Mouse (Mus musculus) forebrain, embryonic 14.5 days (tissue): Measurements from ENCODE around the gene Myo9a. TPM values are rescaled to one million over a fixed set of nuclear protein-coding genes. Genes with fewer than 3 reads are reported as not detected.

Experiments
- ATAC-seq: fragments of 200-750 bp; cut with Nextera tagmentation; 2 replicates; pipeline ENCODE4 v1.8.0; 2017; ENCODE audit warnings: mild to moderate bottlenecking, moderate library complexity
- DNase-seq: peaks from one replicate; pipeline ENCODE4 v3.0.0-alpha.2; 2015; ENCODE audit warnings: low spot score
- H3K27ac ChIP-seq: fragments of 300-500 bp; sonication (generic); 2 replicates; pipeline ENCODE4 v1.5.1; 2014; ENCODE audit warnings: low read depth, mild to moderate bottlenecking, control low read depth, low read length, moderate library complexity
- H3K27me3 ChIP-seq: fragments of 300-500 bp; sonication (generic); replicated peaks from 2 replicates; pipeline ENCODE4 v1.6.1; 2014; ENCODE audit warnings: low read length, control low read depth, mixed read lengths; ENCODE audit not compliant: control insufficient read depth, insufficient read depth
- H3K36me3 ChIP-seq: fragments of 300-500 bp; sonication (generic); 2 replicates; pipeline ENCODE4 v1.6.1; 2014; ENCODE audit warnings: low read length, control low read depth; ENCODE audit not compliant: control insufficient read depth, insufficient read depth
- H3K4me1 ChIP-seq: fragments of 300-500 bp; sonication (generic); 2 replicates; pipeline ENCODE4 v1.6.1; 2014; ENCODE audit warnings: antibody characterized with exemption, low read length, control low read depth; ENCODE audit not compliant: control insufficient read depth, insufficient read depth
- H3K4me2 ChIP-seq: fragments of 300-500 bp; sonication (generic); 2 replicates; pipeline ENCODE4 v1.6.1; 2014; ENCODE audit warnings: mild to moderate bottlenecking, control low read depth, low read length
- H3K4me3 ChIP-seq: fragments of 300-500 bp; sonication (generic); 2 replicates; pipeline ENCODE4 v1.5.1; 2014; ENCODE audit warnings: low read depth, low read length, control low read depth
- H3K9ac ChIP-seq: fragments of 300-500 bp; sonication (generic); 2 replicates; pipeline ENCODE4 v1.6.1; 2014; ENCODE audit warnings: mild to moderate bottlenecking, low read length, control low read depth, moderate library complexity
- H3K9me3 ChIP-seq: fragments of 300-500 bp; sonication (generic); replicated peaks from 2 replicates; pipeline ENCODE4 v1.6.1; 2016; ENCODE audit warnings: low read length, control low read depth, mixed read lengths; ENCODE audit not compliant: control insufficient read depth
- WGBS: fragments of 180-500 bp; shearing (Covaris S2); extraction: QIAGEN DNeasy Blood & Tissue Kit; methylation state at CpG from one replicate; pipeline ENCODE4 v1.1.7; 2014; 5-methylcytosine and 5-hydroxymethylcytosine counted together
- polyA plus RNA-seq: library from polyadenylated mRNA; unstranded; fragments of >200 nt; fragmentation: Nextera tagmentation; extraction: Ambion mirVana; gene quantifications from 2 replicates; pipeline ENCODE4 v1.2.1, GENCODE M21; 2014

Gene Myo9a
- polyA plus RNA-seq, 1 experiment from 2014 or later: 18.8 TPM

- no peak overlapping the region for H3K4me3 ChIP-seq
- H3K27ac ChIP-seq: peak overlapping the region; percentile 67; the same call in 1 of the 2 replicates
- WGBS: 22% methylated on average over 10 of the region's 10 CpGs
- peak overlapping the region; percentile 27; the same call in 1 of the 2 replicates for H3K4me2 ChIP-seq
- H3K36me3 ChIP-seq: no peaks in the 10 kb centered on the region
- peaks cover 11% of the 10 kb centered on the region for H3K4me1 ChIP-seq
- no peaks in the 10 kb centered on the region for H3K9me3 ChIP-seq
- H3K9ac ChIP-seq: peak overlapping the region; percentile 51
- peak; percentile 94 for DNase-seq
- H3K27me3 ChIP-seq: no peaks in the 10 kb centered on the region
- ATAC-seq: peak; percentile 78
Observed at GRCm38 (mm10) chr9:59723096-59723657, 27.5 kb upstream of the Myo9a start.

GRCm38 (mm10) chr9:59723791-59724442 lies 26.8 kb upstream of the Myo9a start:
- H3K4me3 ChIP-seq: no peak overlapping the region
- ATAC-seq (peak; percentile 42; the same call in 1 of the 2 replicates), DNase-seq (peak; percentile 69)
- peaks cover 11% of the 10 kb centered on the region for H3K4me1 ChIP-seq
- WGBS: 31% methylated on average over 8 of the region's 8 CpGs
- H3K4me2 ChIP-seq: no peak overlapping the region
- no peaks in the 10 kb centered on the region for H3K36me3 ChIP-seq
- peak overlapping the region; percentile 67 for H3K27ac ChIP-seq
- H3K27me3 ChIP-seq: no peaks in the 10 kb centered on the region
- H3K9me3 ChIP-seq: no peaks in the 10 kb centered on the region
- no peak overlapping the region for H3K9ac ChIP-seq

- WGBS: 94% methylated on average over 10 of the region's 10 CpGs
- no peak for DNase-seq
- Histone ChIP-seq H3K9me3 (no peaks in the 10 kb centered on the region), H3K4me1 (peaks cover 11% of the 10 kb centered on the region), H3K36me3 (no peaks in the 10 kb centered on the region), H3K4me3 (no peak overlapping the region), H3K4me2 (no peak overlapping the region), H3K27me3 (no peaks in the 10 kb centered on the region), H3K27ac (no peak overlapping the region), H3K9ac (no peak overlapping the region)
- ATAC-seq: no peak
Observed at GRCm38 (mm10) chr9:59725515-59725914, 25.2 kb upstream of the Myo9a start.

- peaks cover 11% of the 10 kb centered on the region for H3K4me1 ChIP-seq
- no peaks in the 10 kb centered on the region for H3K9me3 ChIP-seq
- ATAC-seq (no peak), DNase-seq (no peak)
- no peak overlapping the region for H3K4me2 ChIP-seq
- H3K27me3 ChIP-seq: no peaks in the 10 kb centered on the region
- no peak overlapping the region for H3K27ac ChIP-seq
- no peak overlapping the region for H3K4me3 ChIP-seq
- H3K36me3 ChIP-seq: no peaks in the 10 kb centered on the region
- 91% methylated on average over 11 of the region's 11 CpGs for WGBS
- no peak overlapping the region for H3K9ac ChIP-seq
Observed at GRCm38 (mm10) chr9:59727569-59728286, 23.0 kb upstream of the Myo9a start.

GRCm38 (mm10) chr9:59731136-59731535 lies 19.6 kb upstream of the Myo9a start:
- ATAC-seq: no peak
- Histone ChIP-seq H3K27me3 (no peaks in the 10 kb centered on the region), H3K9ac (no peak overlapping the region), H3K4me2 (no peak overlapping the region), H3K27ac (no peak overlapping the region), H3K9me3 (no peaks in the 10 kb centered on the region), H3K4me3 (no peak overlapping the region), H3K4me1 (no peaks in the 10 kb centered on the region), H3K36me3 (no peaks in the 10 kb centered on the region)
- WGBS: 90% methylated on average over 5 of the region's 5 CpGs
- DNase-seq: no peak

GRCm38 (mm10) chr9:59733075-59733474 lies 17.6 kb upstream of the Myo9a start:
- DNase-seq: no peak
- Histone ChIP-seq H3K27ac (no peak overlapping the region), H3K27me3 (no peaks in the 10 kb centered on the region), H3K9ac (no peak overlapping the region), H3K4me1 (no peaks in the 10 kb centered on the region), H3K36me3 (peaks cover 6% of the 10 kb centered on the region; the same call in 1 of the 2 replicates), H3K4me3 (no peak overlapping the region), H3K9me3 (no peaks in the 10 kb centered on the region), H3K4me2 (no peak overlapping the region)
- no peak for ATAC-seq
- WGBS: 77% methylated on average over 6 of the region's 6 CpGs

GRCm38 (mm10) chr9:59735394-59735793 lies 15.3 kb upstream of the Myo9a start:
- WGBS: 79% methylated on average over 4 of the region's 4 CpGs
- H3K27me3 ChIP-seq: no peaks in the 10 kb centered on the region

GRCm38 (mm10) chr9:59740593-59740992 lies 10.1 kb upstream of the Myo9a start:
- Histone ChIP-seq H3K4me3 (no peak overlapping the region), H3K4me2 (no peak overlapping the region), H3K36me3 (peaks cover 6% of the 10 kb centered on the region; the same call in 1 of the 2 replicates), H3K9me3 (no peaks in the 10 kb centered on the region), H3K4me1 (no peaks in the 10 kb centered on the region), H3K27me3 (no peaks in the 10 kb centered on the region), H3K27ac (no peak overlapping the region), H3K9ac (no peak overlapping the region)
- ATAC-seq: no peak
- WGBS: 90% methylated on average over 2 of the region's 2 CpGs
- DNase-seq: no peak

More at GRCm38 (mm10) chr9:59735394-59735793, 15.3 kb upstream of the Myo9a start:
- H3K27ac ChIP-seq: no peak overlapping the region
- no peak overlapping the region for H3K4me2 ChIP-seq
- no peak for DNase-seq
- H3K4me1 ChIP-seq: no peaks in the 10 kb centered on the region
- no peak overlapping the region for H3K4me3 ChIP-seq
- ATAC-seq: no peak
- no peak overlapping the region for H3K9ac ChIP-seq
- H3K36me3 ChIP-seq: peaks cover 6% of the 10 kb centered on the region; the same call in 1 of the 2 replicates
- H3K9me3 ChIP-seq: no peaks in the 10 kb centered on the region

- ATAC-seq: no peak
- no peak for DNase-seq
- no peak overlapping the region for H3K4me2 ChIP-seq
- over 99% methylated on average over 3 of the region's 3 CpGs for WGBS
- H3K36me3 ChIP-seq: no peaks in the 10 kb centered on the region
- H3K9me3 ChIP-seq: no peaks in the 10 kb centered on the region
- no peak overlapping the region for H3K27ac ChIP-seq
- H3K9ac ChIP-seq: no peak overlapping the region
- H3K4me3 ChIP-seq: no peak overlapping the region
- no peaks in the 10 kb centered on the region for H3K4me1 ChIP-seq
- H3K27me3 ChIP-seq: no peaks in the 10 kb centered on the region
Observed at GRCm38 (mm10) chr9:59743903-59744302, 6.8 kb upstream of the Myo9a start.
